Mouse (Mus musculus) left cerebral cortex, adult 8-10 months (tissue): Measurements from ENCODE around the gene Sptb. TPM values are rescaled to one million over a fixed set of nuclear protein-coding genes. Genes with fewer than 3 reads are reported as not detected.

Experiments used
- DNase-seq, 2 experiments: peaks; one replicate each; pipeline ENCODE4 v3.0.0; 2022; ENCODE audit warnings: low spot score in 2 of 2
- total RNA-seq, 4 experiments: library from RNA; stranded (reverse); gene quantifications; 2 replicates each; pipeline ENCODE4 v1.2.4; 2022

Gene Sptb
- total RNA-seq, 4 experiments from 2014 or later, result 90.8 to 102 (median 98.4) TPM

- no peak for DNase-seq
Measured at GRCm38 (mm10) chr12:76546383-76547276, 163.7 kb downstream of the Sptb start.

GRCm38 (mm10) chr12:76545786-76546370, 164.5 kb downstream of the Sptb start:
- DNase-seq, result no peak

GRCm38 (mm10) chr12:76541879-76542278, 168.5 kb downstream of the Sptb start:
- no peak for DNase-seq

GRCm38 (mm10) chr12:76541475-76541874, 168.9 kb downstream of the Sptb start:
- DNase-seq, result no peak

- DNase-seq, result no peak
Measured at GRCm38 (mm10) chr12:76540701-76541221, 169.6 kb downstream of the Sptb start.

- no peak for DNase-seq
Measured at GRCm38 (mm10) chr12:76540169-76540568, 170.2 kb downstream of the Sptb start.

GRCm38 (mm10) chr12:76537434-76537833, 172.9 kb downstream of the Sptb start:
- no peak for DNase-seq

- no peak for DNase-seq
Measured at GRCm38 (mm10) chr12:76536591-76537153, 173.7 kb downstream of the Sptb start.

GRCm38 (mm10) chr12:76535471-76535900, 174.9 kb downstream of the Sptb start:
- DNase-seq, result peak in 1 of 2 experiments; percentile 46

- DNase-seq, result no peak
Measured at GRCm38 (mm10) chr12:76534641-76535283, 175.6 kb downstream of the Sptb start.

GRCm38 (mm10) chr12:76534233-76534632, 176.1 kb downstream of the Sptb start:
- no peak for DNase-seq

- no peak for DNase-seq
Measured at GRCm38 (mm10) chr12:76533377-76534222, 176.7 kb downstream of the Sptb start.

GRCm38 (mm10) chr12:76532926-76533376, 177.4 kb downstream of the Sptb start:
- no peak for DNase-seq

GRCm38 (mm10) chr12:76531986-76532925, 178.1 kb downstream of the Sptb start:
- DNase-seq, result no peak

- DNase-seq, result no peak
Measured at GRCm38 (mm10) chr12:76530580-76531139, 179.7 kb downstream of the Sptb start, which contains the start of gene Plekhg3. Gene Plekhg3 (plus strand): TSS chr12:76530891.
